Mouse (Mus musculus) liver, embryonic 13.5 days (tissue): ENCODE data around the gene Rabac1. TPM values are rescaled to one million over a fixed set of nuclear protein-coding genes. Genes with fewer than 3 reads are reported as not detected.

Source experiments
- microRNA-seq: library from miRNA; unstranded; fragments of <30 nt; microRNA quantifications from one replicate; pipeline ENCODE4, GENCODE M21; 2016
- polyA plus RNA-seq: library from polyadenylated mRNA; unstranded; fragments of >200 nt; fragmentation: Nextera tagmentation; extraction: Ambion mirVana; gene quantifications from 2 replicates; pipeline ENCODE4 v1.2.1, GENCODE M21; 2015

Rabac1 gene
- polyA plus RNA-seq, 1 experiment from 2014 or later: 59.5 TPM

Small RNA genes within 50 kb of the gene (microRNA-seq; reads per million reads assigned to microRNA genes)
- not detected for gene Mir7046
- not detected for gene Mir7047

Other genes starting within 250 kb of the Rabac1 start
- not detected in 2 replicates for gene Gm4763, start 245.8 kb downstream of the Rabac1 start, polyA plus RNA-seq
- 0.71 and 1.0 TPM in 2 replicates for gene Cd177, start 212.4 kb downstream of the Rabac1 start, polyA plus RNA-seq
- 0.32 and 0.59 TPM in 2 replicates for gene Ceacam10, start 195.5 kb downstream of the Rabac1 start, polyA plus RNA-seq
- 1.9 and 2.5 TPM in 2 replicates for gene Gm9844, start 110.5 kb downstream of the Rabac1 start, polyA plus RNA-seq
- not detected in 2 replicates for gene Lypd4, start 102.8 kb downstream of the Rabac1 start, polyA plus RNA-seq
- gene Dmrtc2, start 102.7 kb downstream of the Rabac1 start, polyA plus RNA-seq: not detected in 2 replicates
- 1,483 and 1,612 TPM in 2 replicates for gene Rps19, start 88.4 kb downstream of the Rabac1 start, polyA plus RNA-seq
- 0.51 and 0.61 TPM in 2 replicates for gene Cd79a, start 75.4 kb downstream of the Rabac1 start, polyA plus RNA-seq
- 44.3 and 48.2 TPM in 2 replicates for gene Arhgef1, start 69.8 kb downstream of the Rabac1 start, polyA plus RNA-seq
- gene Gm4881, start 28.3 kb downstream of the Rabac1 start, polyA plus RNA-seq: not detected in 2 replicates
- gene Atp1a3, start 33.2 kb upstream of the Rabac1 start, polyA plus RNA-seq: 0.82 and 0.87 TPM in 2 replicates
- 0.86 and 1.0 TPM in 2 replicates for gene Grik5, start 99.6 kb upstream of the Rabac1 start, polyA plus RNA-seq
- 9.7 and 11.1 TPM in 2 replicates for gene Zfp574, start 99.8 kb upstream of the Rabac1 start, polyA plus RNA-seq
- gene Pou2f2, start 207.0 kb upstream of the Rabac1 start, polyA plus RNA-seq: 1.5 and 1.6 TPM in 2 replicates
- gene Dedd2, start 247.9 kb upstream of the Rabac1 start, polyA plus RNA-seq: 27.0 and 27.6 TPM in 2 replicates
- 2.0 and 2.1 TPM in 2 replicates for gene Zfp526, start 248.7 kb upstream of the Rabac1 start, polyA plus RNA-seq